Mouse (Mus musculus) retina, postnatal 1 day (tissue): ENCODE measurements around the gene Cd274.

ENCODE experiments used
- DNase-seq: peaks from one replicate; pipeline ENCODE4 v3.0.0-alpha.2; 2012

The Cd274 gene

GRCm38 (mm10) chr19:29366969-29367622, at the start of gene Cd274, which contains the start of gene Plgrkt:
Gene Cd274 (plus strand): TSS chr19:29367455.
Gene Plgrkt (minus strand): TSS chr19:29367390.
- peak; percentile 72 for DNase-seq

GRCm38 (mm10) chr19:29323416-29324049, 43.7 kb upstream of the Cd274 start:
- DNase-seq: no peak

DNA sequence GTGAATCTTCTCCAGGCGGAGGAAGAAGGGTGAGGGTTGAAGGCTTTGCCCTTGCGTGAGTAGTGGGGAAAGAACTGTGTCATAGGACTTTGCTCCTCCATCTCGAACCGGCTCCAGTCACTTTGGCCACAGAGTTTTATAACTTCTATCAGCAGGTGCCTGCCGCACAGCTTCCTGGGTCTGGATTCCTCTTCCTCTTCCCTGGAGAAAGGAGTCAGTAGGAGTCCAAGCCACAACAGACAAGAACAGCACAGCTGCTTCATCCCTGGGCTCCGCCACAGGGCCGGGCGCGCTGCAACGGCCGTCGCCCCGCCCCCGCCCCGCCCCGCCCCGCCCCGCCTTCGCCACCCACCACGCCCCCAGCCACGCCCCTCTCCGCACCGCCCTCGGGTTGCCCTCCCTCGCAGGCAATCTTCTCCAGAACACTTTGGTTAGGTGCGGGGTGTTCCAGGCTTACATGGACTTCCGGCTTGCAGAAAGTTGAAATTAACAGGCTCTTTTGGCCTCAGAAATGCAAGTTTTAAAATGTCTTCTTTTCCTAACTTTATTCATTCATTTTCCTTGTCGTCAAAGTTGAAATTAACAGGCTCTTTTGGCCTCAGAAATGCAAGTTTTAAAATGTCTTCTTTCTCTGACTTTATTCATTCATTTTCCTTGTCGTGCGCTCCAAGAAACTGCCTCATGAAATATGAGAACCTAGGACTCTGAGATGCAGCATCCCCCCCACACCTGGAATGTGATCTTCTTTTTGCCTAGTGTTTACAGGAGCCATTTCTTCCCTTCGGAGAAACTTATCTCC, 42.0 kb upstream of the Cd274 start, which contains the start of gene Insl6:
TSS of gene Insl6 (minus strand) at position 304 of the 799 bp plus-strand sequence.
- peak; percentile 73 for DNase-seq

DNA sequence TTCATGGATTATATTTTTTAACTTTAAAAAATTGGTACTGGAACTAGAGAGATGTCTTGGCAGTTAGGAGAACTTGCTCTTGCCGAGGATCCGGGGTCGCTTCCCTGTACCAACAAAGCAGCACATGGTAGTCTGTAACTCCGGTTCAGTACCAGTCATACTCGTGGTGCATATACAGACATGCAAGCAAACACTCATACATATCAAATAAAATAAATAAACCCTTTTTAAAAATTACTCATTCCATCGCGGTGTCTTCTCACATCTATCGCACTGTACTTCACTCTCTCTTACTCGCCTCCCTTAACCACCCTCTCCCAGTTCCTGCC, 41.4 kb upstream of the Cd274 start:
- DNase-seq: no peak

DNA sequence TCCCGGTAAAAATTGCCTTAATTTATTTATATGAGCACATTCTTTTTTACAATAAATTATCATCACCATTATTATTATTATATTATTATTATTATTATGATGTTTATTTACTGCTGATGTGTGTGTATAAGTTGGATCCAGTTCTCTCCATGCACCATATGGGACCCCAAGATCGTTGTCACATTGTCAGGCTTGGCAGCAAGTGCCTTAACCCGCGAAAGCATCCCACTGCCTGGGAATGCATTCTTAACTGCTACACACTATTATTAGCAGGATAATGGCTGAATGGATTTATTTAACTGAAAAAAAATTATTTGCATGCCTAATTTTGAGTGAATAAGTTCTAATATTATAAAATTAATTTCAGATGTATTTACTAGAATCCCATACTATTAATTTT, 40.9 kb upstream of the Cd274 start:
- no peak for DNase-seq

- DNase-seq: no peak
Observed at GRCm38 (mm10) chr19:29326822-29327552, 40.3 kb upstream of the Cd274 start.

- peak; percentile 77 for DNase-seq
Observed at GRCm38 (mm10) chr19:29334068-29334745, 33.0 kb upstream of the Cd274 start, which contains the start of gene Rln1. Gene Rln1 (minus strand): TSS chr19:29334670.

DNA sequence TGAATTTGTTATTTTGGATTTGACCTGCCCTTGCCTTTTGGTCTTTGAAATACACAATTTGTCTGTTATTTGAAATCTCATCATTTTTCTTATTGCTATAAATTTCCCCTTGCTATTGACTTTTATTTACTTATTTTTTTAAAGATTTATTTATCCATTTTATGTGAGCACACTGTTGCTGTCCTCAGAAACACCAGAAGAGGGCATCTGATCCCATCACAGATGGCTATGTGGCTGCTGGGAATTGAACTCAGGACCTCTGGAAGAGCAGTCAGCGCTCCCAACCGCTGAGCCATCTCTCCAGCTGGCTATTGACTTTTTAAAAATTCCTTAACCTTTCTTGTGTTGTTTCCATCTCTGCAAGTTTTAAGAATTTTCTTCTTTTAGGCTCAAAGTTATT, 30.6 kb upstream of the Cd274 start:
- no peak for DNase-seq

GRCm38 (mm10) chr19:29341029-29341428, 26.2 kb upstream of the Cd274 start:
- DNase-seq: no peak

DNA sequence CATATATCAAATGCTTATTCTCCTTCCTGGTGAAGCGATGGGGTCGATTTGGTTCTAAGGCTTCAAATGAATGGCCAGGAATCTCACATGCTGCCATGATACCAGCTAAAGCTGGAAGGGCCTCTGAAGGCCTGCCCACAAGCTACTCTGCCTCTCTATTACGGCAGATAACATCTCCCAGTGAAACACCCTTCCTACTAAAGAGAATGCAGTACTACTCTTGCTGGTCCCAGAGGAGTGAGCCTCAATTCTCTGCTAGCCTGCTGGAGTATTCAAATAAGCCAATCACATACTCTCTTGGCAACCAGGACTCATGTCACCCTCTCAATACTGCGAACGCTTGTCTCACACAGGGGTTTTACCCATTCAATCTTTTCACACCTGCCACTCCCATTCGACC, 25.0 kb upstream of the Cd274 start:
- DNase-seq: no peak

- DNase-seq: no peak
Observed at GRCm38 (mm10) chr19:29344868-29345267, 22.4 kb upstream of the Cd274 start.

DNA sequence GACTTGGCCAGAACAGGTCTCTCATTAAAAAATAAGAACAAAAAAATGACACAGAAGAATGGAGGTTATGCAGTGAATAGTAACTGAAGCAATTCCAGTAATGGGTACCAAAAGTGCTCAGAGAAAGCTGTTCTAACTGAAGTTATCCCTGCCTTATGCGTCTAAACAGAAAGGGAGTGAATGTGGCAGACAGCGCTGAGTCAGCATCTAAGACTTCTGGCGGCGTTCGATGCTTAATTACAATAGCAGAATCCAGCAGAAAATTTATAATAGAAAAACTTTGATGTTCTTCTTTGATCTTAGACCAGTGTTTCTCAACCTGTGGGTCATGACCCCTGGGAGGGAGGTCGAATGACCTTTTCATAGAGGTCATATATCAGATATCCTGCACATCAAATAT, 21.6 kb upstream of the Cd274 start:
- DNase-seq: no peak

DNA sequence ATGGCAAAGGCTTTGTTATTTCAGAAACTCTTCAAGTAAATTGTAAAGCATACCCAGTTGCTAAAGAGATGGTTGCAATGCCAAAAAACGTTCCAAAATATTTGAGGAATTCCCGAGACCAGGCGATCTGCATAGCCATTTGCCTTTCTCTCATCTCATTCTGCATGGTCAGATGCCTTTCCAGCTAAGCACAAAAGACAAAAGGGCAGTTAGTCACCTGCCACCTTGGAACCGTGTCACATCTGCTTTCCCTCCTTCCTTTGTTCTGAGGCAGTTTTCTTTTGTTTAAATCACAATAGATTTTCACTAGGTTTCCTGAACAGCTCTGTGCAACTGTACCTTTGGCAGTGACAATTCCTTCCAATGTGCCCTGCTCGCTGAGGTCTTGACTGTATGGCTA, 16.3 kb upstream of the Cd274 start:
- no peak for DNase-seq

- DNase-seq: peak; percentile 87
Observed at GRCm38 (mm10) chr19:29354895-29355877, 12.1 kb upstream of the Cd274 start.

- DNase-seq: no peak
Observed at GRCm38 (mm10) chr19:29356281-29356680, 11.0 kb upstream of the Cd274 start.

DNA sequence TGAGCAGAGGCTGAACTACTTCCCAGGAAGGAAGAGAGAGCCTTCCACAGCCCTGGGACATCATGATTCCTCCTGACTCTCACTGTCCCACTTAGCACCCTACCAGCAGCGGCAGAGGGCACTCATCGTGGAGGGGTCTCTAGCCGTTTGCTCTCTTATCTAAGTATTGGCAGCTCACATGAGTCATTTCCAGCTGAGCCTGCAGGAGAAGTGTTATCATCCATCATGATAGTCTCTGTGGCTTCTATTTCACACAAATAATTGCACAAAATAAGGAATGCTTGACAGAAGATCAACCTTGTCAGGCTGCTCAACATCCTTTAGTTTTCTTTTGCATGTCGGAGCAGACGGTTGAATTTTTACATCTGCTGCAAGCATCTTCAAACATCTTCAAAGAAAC, 7.0 kb upstream of the Cd274 start:
- no peak for DNase-seq

DNA sequence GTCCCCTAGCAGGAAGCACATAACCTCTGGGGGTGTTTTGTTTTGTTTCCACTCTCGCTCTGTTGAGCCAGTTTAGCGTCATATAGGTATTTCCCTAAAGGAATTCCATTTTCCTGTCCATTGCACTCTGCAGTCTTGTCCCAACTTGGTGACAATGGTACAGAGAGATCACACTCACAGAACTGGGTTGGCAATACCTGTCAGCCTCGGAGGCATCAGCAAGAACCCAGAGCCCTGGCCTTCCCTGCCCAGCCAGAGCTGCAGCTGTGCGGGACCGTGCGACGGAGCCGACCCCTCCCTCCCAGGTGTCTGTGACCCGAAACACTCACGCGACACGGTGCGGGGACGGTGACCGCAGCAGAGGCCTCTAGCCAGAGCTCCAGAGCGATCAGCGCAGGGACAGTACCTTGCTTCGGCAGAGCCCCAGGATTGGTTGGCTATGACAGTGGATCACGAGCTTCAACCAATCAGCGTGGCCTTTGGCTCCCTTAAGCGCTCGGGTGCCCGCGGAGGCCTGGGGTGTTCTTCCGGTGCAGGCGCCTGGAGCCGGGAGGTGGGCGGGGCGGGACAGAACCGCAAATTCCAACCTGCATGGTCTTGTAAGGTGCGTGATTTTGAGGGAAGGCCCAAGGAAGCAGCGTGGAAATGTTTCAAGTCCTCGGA, 5.7 kb upstream of the Cd274 start:
- peak; percentile 96 for DNase-seq

DNA sequence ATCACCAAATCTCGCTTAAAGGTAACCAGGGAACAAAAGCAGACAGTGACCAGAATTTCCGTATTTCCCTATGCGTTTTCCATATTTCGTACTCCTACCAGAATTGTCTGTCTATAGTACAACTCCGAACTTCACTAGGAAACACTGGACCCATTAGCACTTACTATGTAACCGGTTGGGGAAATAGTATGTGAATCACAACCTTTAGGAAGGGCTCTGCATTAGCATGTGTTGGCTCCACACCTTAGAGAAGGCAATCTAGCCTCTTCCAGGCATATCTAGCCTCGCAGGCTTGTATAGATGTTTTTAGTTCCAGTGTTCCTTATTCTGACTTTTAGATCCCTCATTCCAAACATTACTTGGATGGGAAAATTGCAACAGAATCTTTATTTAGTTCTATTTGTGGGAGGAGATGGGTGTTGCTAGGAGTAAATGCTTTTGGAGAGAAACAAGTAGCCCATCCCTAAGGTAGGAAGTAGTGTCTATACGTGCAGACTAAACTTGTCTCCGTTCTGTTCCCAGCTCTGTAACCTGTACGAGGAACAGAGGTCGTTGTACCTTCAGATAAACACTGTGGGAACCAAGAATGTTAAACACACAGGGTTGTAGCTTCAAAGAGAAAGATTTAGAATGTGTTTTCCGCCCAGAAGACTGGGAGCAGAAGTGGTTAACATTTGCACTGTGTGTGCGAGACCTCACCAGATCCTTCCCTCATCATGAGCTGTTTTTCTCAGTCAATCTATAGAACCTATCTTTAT, 4.9 kb upstream of the Cd274 start:
- DNase-seq: no peak

DNA sequence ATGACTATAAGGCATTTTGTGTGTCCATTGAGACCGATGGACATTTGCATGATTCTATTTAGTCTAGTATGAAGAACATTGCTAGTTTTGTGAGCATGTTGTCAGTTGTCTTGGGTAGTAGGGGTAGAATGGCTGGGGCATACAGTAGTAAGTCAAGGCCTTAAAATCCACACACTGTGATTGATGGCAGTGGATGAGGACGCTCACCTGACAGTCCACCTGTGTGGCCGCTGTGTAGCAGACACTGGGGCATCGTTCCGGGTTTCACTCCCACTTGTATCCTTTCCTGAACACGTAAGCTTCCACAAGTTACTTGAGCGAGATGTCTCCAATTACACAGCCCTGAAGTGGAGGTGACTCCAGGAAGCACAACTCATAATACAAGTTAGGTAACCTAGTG, 3.7 kb upstream of the Cd274 start:
- no peak for DNase-seq

DNA sequence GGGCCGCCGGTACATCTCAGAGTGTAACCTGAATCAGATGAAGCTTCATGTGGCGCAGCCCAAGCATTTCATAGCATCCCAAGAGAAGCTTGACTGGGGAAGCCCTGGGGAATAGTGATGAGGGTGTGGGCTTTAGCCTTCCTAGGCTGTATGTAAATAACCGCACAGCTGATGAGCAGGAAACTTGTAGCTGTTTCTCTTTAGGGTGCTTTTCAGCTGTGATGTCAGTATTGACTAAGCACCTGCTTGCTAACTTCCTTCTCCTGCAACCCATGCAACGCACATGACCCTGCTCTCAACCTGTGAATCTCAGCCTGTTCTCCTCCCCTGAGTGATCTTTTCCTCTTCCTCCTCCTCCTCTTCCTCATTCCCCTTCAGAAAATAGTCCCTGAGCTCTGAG, 3.2 kb upstream of the Cd274 start:
- no peak for DNase-seq
